Mouse (Mus musculus) lung, embryonic 14.5 days (tissue): Measurements from ENCODE around the gene Prdm15. TPM values are rescaled to one million over a fixed set of nuclear protein-coding genes. Genes with fewer than 3 reads are reported as not detected.

Source experiments
- ATAC-seq: fragments of 200-750 bp; cut with Nextera tagmentation; 2 replicates; pipeline ENCODE4 v1.8.0; 2017; ENCODE audit warnings: mild to moderate bottlenecking, moderate TSS enrichment, moderate library complexity; ENCODE audit not compliant: insufficient read depth
- DNase-seq: peaks from one replicate; pipeline ENCODE4 v3.0.0-alpha.2; 2015
- H3K27ac ChIP-seq: fragments of 300-500 bp; sonication (generic); 2 replicates; pipeline ENCODE4 v1.5.1; 2014; ENCODE audit warnings: low read depth, mild to moderate bottlenecking, moderate library complexity
- H3K27me3 ChIP-seq: fragments of 300-500 bp; sonication (generic); 2 replicates; pipeline ENCODE4 v1.6.1; 2014; ENCODE audit warnings: low read length, control low read depth; ENCODE audit not compliant: insufficient read depth
- H3K36me3 ChIP-seq: fragments of 300-500 bp; sonication (generic); 2 replicates; pipeline ENCODE4 v1.6.1; 2014; ENCODE audit warnings: control low read depth; ENCODE audit not compliant: insufficient read depth
- H3K4me1 ChIP-seq: fragments of 300-500 bp; sonication (generic); 2 replicates; pipeline ENCODE4 v1.6.1; 2014; ENCODE audit warnings: antibody characterized with exemption, control low read depth; ENCODE audit not compliant: insufficient read depth
- H3K4me2 ChIP-seq: fragments of 300-500 bp; sonication (generic); 2 replicates; pipeline ENCODE4 v1.6.1; 2014; ENCODE audit warnings: mild to moderate bottlenecking
- H3K4me3 ChIP-seq: fragments of 300-500 bp; sonication (generic); 2 replicates; pipeline ENCODE4 v1.5.1; 2014; ENCODE audit warnings: low read depth, low read length
- H3K9ac ChIP-seq: fragments of 300-500 bp; sonication (generic); 2 replicates; pipeline ENCODE4 v1.6.1; 2014
- H3K9me3 ChIP-seq: fragments of 300-500 bp; sonication (generic); 2 replicates; pipeline ENCODE4 v1.6.1; 2016; ENCODE audit warnings: low read depth, low read length, control low read depth
- CTCF ChIP-seq: IDR thresholded peaks from 2 replicates; pipeline ENCODE4 v1.5.1; 2016; ENCODE audit warnings: antibody characterized with exemption, low read depth
- WGBS: fragments of 180-500 bp; shearing (Covaris S2); extraction: QIAGEN DNeasy Blood & Tissue Kit; methylation state at CpG from one replicate; pipeline ENCODE4 v1.1.7; 2014; 5-methylcytosine and 5-hydroxymethylcytosine counted together
- microRNA-seq: library from miRNA; unstranded; fragments of <30 nt; microRNA quantifications from one replicate; pipeline ENCODE4, GENCODE M21; 2016; ENCODE audit warnings: borderline number of aligned reads
- polyA plus RNA-seq: library from polyadenylated mRNA; unstranded; fragments of >200 nt; fragmentation: Nextera tagmentation; extraction: Ambion mirVana; gene quantifications from 2 replicates; pipeline ENCODE4 v1.2.1, GENCODE M21; 2014

Gene Prdm15
- polyA plus RNA-seq, 1 experiment from 2014 or later: 13.3 TPM

DNA sequence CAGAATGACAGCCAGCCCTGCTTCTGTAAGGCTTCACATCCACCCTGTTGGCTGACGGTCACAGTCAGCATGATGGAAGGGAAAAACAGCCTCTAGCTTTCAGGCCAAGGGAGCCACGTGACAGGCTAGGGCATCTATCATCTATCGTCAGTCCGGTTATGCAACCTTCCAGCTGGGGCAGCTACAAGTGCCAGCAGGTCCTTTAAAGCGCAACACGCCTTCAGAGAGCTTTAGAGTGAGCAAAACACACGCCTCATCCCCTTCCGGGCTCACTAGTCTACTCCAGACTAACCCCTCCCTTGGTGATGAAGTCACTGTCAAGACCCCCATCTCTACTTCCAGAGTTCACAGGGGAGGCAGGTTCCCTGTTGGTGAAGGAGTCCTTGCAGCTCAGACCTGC, 99.8 kb downstream of the Prdm15 start:
- peak; percentile 84 for ATAC-seq
- H3K4me1 ChIP-seq: peaks cover 4% of the 10 kb centered on the region
- H3K27me3 ChIP-seq: no peaks in the 10 kb centered on the region
- no peaks in the 10 kb centered on the region for H3K9me3 ChIP-seq
- no peak overlapping the region for H3K27ac ChIP-seq
- no peak overlapping the region for H3K4me2 ChIP-seq
- peak; percentile 79 for DNase-seq
- no peak overlapping the region for H3K9ac ChIP-seq
- no peak for TF ChIP-seq CTCF
- peaks cover 4% of the 10 kb centered on the region; the same call in 1 of the 2 replicates for H3K36me3 ChIP-seq
- 19% methylated on average over 8 of the region's 8 CpGs for WGBS
- H3K4me3 ChIP-seq: no peak overlapping the region

DNA sequence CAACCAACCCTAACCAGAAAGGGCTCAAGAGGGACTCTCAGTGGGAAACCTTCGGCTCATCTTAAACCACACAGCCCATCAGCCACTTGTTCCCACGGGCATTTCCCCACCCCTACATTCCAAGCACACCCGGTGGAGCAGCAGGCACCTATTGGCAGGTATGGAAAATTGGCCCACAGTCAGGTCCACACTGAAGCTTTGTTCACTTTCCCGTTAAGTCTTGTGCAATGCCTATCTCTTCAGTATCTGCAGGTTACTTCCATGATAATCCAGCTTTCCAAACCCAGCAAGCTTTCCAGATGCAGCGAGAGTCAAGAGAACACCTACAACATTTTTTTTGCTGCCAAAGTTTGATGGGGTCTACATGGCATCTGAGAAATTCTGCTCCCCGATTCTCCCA, 103.2 kb downstream of the Prdm15 start:
- peaks cover 4% of the 10 kb centered on the region for H3K4me1 ChIP-seq
- no peak overlapping the region for H3K4me3 ChIP-seq
- ATAC-seq (no peak), DNase-seq (no peak)
- no peak for TF ChIP-seq CTCF
- H3K27ac ChIP-seq: no peak overlapping the region
- WGBS: 81% methylated on average over 6 of the region's 6 CpGs
- no peak overlapping the region for H3K9ac ChIP-seq
- H3K4me2 ChIP-seq: no peak overlapping the region
- no peaks in the 10 kb centered on the region for H3K27me3 ChIP-seq
- peaks cover 6% of the 10 kb centered on the region; the same call in 1 of the 2 replicates for H3K36me3 ChIP-seq
- H3K9me3 ChIP-seq: no peaks in the 10 kb centered on the region

Small RNAs within 50 kb of the gene (microRNA-seq; reads per million reads assigned to microRNA genes)
- not detected for gene Mir6964

Other genes with a start within 250 kb of the Prdm15 start
- 6.4 and 7.4 TPM in 2 replicates for gene Tmprss2, start 240.7 kb downstream of the Prdm15 start, polyA plus RNA-seq
- gene Ripk4, start 88.1 kb downstream of the Prdm15 start, polyA plus RNA-seq: 11.6 and 12.9 TPM in 2 replicates
- gene C2cd2, start 110.7 kb upstream of the Prdm15 start, polyA plus RNA-seq: 22.7 and 24.1 TPM in 2 replicates
- 13.2 and 14.0 TPM in 2 replicates for gene Zbtb21, start 110.8 kb upstream of the Prdm15 start, polyA plus RNA-seq
- gene B230307C23Rik, start 145.5 kb upstream of the Prdm15 start, polyA plus RNA-seq: 23.3 and 28.3 TPM in 2 replicates
- 26.1 and 27.9 TPM in 2 replicates for gene A630089N07Rik, start 230.6 kb upstream of the Prdm15 start, polyA plus RNA-seq